Mouse (Mus musculus) limb, embryonic 14.5 days (tissue): ENCODE measurements around the gene Olfr97. TPM values are rescaled to one million over a fixed set of nuclear protein-coding genes. Genes with fewer than 3 reads are reported as not detected.
A peak's percentile ranks its signal among the peaks of the same experiment; 100 is the strongest.

Source experiments
- ATAC-seq: fragments of 200-750 bp; cut with Nextera tagmentation; 2 replicates; pipeline ENCODE4 v1.8.0; 2017; ENCODE audit warnings: low read depth, moderate number of reproducible peaks, moderate TSS enrichment; ENCODE audit not compliant: low FRiP score
- DNase-seq: peaks from one replicate; pipeline ENCODE4 v3.0.0-alpha.2; 2015; ENCODE audit warnings: low spot score
- H3K27ac ChIP-seq: fragments of 300-500 bp; sonication (generic); replicated peaks from 2 replicates; pipeline ENCODE4 v1.5.1; 2014; ENCODE audit warnings: low read depth, mild to moderate bottlenecking, low read length, moderate library complexity, mixed read lengths
- H3K27me3 ChIP-seq: fragments of 300-500 bp; sonication (generic); 2 replicates; pipeline ENCODE4 v1.6.1; 2014; ENCODE audit warnings: low read length, mixed read lengths; ENCODE audit not compliant: control insufficient read depth, insufficient read depth
- H3K36me3 ChIP-seq: fragments of 300-500 bp; sonication (generic); 2 replicates; pipeline ENCODE4 v1.6.1; 2014; ENCODE audit warnings: mild to moderate bottlenecking, low read length, moderate library complexity, mixed read lengths; ENCODE audit not compliant: control insufficient read depth, insufficient read depth
- H3K4me1 ChIP-seq: fragments of 300-500 bp; sonication (generic); 2 replicates; pipeline ENCODE4 v1.6.1; 2014; ENCODE audit warnings: antibody characterized with exemption, low read length, mixed read lengths; ENCODE audit not compliant: control insufficient read depth, insufficient read depth
- H3K4me2 ChIP-seq: fragments of 300-500 bp; sonication (generic); replicated peaks from 2 replicates; pipeline ENCODE4 v1.6.1; 2014; ENCODE audit warnings: low read depth, mild to moderate bottlenecking, low read length, moderate library complexity; ENCODE audit not compliant: severe bottlenecking
- H3K4me3 ChIP-seq: fragments of 300-500 bp; sonication (generic); replicated peaks from 2 replicates; pipeline ENCODE4 v1.5.1; 2014; ENCODE audit warnings: low read length
- H3K9ac ChIP-seq: fragments of 300-500 bp; sonication (generic); 2 replicates; pipeline ENCODE4 v1.6.1; 2014; ENCODE audit warnings: mild to moderate bottlenecking, low read depth, low read length, moderate library complexity; ENCODE audit not compliant: severe bottlenecking
- H3K9me3 ChIP-seq: fragments of 300-500 bp; sonication (generic); 2 replicates; pipeline ENCODE4 v1.6.1; 2016; ENCODE audit warnings: low read length; ENCODE audit not compliant: control insufficient read depth
- POLR2A ChIP-seq: fragments of 200-500 bp; IDR thresholded peaks from 2 replicates; pipeline ENCODE4 v1.8.0; 2012; ENCODE audit warnings: inconsistent platforms, mild to moderate bottlenecking, moderate library complexity, borderline replicate concordance; ENCODE audit not compliant: insufficient read depth, insufficient read length; ENCODE audit errors: extremely low read depth
- WGBS: fragments of 180-500 bp; shearing (Covaris S2); extraction: QIAGEN DNeasy Blood & Tissue Kit; methylation state at CpG from one replicate; pipeline ENCODE4 v1.1.7; 2014; 5-methylcytosine and 5-hydroxymethylcytosine counted together
- polyA plus RNA-seq, 2 experiments: library from polyadenylated mRNA; depleted of rRNA in 1 of 2; stranded (reverse) in 1 of 2; unstranded in 1 of 2; fragments of >200 nt; fragmentation: Nextera tagmentation in 1 of 2; extraction: Ambion mirVana in 1 of 2; gene quantifications; 2 replicates each; pipeline versions ENCODE4 v1.2.1 to v1.2.3; 2012 to 2014

The Olfr97 gene
- polyA plus RNA-seq, 2 experiments = not detected

DNA sequence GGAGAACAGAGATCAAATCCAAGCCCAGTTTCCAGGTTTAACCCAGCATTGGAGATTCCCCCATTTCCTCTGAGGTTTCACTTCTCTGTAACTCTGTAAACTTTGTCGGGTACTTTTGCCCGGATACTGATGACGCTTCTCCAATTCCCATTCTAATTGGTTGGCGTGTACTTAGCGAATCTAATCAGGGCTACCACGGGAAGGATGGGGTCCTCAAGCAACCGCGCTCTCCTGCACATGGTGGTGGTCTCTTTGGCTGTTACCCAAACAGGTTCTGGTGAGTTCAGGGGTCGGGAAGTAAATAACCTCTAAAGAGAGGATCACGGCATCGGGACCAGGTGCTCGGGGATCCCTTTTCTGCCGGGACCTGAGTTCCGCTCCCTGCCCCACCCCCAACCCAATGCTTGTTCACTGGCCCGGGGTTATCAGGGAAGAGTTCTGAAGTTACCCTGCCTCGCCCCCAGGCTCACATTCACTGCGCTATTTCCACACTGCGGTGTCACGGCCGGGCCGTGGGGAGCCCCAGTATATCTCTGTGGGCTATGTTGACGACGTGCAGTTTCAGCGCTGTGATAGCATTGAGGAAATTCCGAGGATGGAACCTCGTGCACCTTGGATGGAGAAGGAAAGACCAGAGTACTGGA is 33.0 kb upstream of the Olfr97 start, which contains the start of gene H2-M3:
Gene H2-M3 (plus strand): TSS at position 163 of the 644 bp plus-strand sequence.
- ATAC-seq (peak; percentile 95), DNase-seq (peak; percentile 92)
- Histone ChIP-seq H3K4me1 (no peaks in the 10 kb centered on the region), H3K36me3 (no peaks in the 10 kb centered on the region), H3K9me3 (no peaks in the 10 kb centered on the region), H3K27me3 (no peaks in the 10 kb centered on the region), H3K4me2 (peak within 1 kb of the TSS; percentile 91), H3K9ac (peak within 1 kb of the TSS; percentile 51), H3K4me3 (peak within 1 kb of the TSS; percentile 51), H3K27ac (no peak within 1 kb of the TSS)
- TF ChIP-seq POLR2A = no peak
- WGBS = 2% methylated on average over 26 of the region's 26 CpGs

GRCm38 (mm10) chr17:37263626-37264025 is 26.5 kb upstream of the Olfr97 start, which contains the start of gene Olfr98:
Gene Olfr98 (minus strand): TSS chr17:37263749.
- TF ChIP-seq POLR2A = no peak
- WGBS = 88% methylated on average over 1 of the region's 1 CpGs
- Histone ChIP-seq H3K27me3 (no peaks in the 10 kb centered on the region), H3K9me3 (no peaks in the 10 kb centered on the region), H3K4me3 (no peak within 1 kb of the TSS), H3K9ac (no peak within 1 kb of the TSS), H3K36me3 (no peaks in the 10 kb centered on the region), H3K4me1 (no peaks in the 10 kb centered on the region), H3K4me2 (no peak within 1 kb of the TSS), H3K27ac (no peak within 1 kb of the TSS)
- DNase-seq (no peak), ATAC-seq (no peak)

DNA sequence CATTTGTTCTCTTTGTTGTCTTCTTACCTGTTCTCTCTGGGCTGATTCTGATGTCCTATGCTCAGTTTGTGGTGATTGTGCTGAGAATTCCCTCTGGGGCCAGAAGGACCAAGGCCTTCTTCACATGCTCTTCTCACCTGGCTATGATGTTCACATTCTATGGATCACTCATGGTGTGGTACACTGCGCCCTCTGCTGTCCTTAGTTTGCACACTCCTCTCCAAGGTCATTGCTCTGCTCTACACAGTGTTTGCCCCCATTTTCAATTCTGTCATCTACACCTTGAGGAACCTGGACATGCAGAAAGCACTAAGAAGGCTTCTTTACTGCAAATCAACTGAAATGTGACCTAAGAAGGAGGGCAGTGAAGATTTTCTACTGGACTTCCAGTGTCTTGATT is 13.4 kb upstream of the Olfr97 start:
- DNase-seq (no peak), ATAC-seq (no peak)
- Histone ChIP-seq H3K36me3 (no peaks in the 10 kb centered on the region), H3K4me2 (no peak overlapping the region), H3K4me1 (no peaks in the 10 kb centered on the region), H3K27me3 (no peaks in the 10 kb centered on the region), H3K27ac (no peak overlapping the region), H3K4me3 (no peak overlapping the region), H3K9me3 (no peaks in the 10 kb centered on the region), H3K9ac (no peak overlapping the region)
- WGBS = 8% methylated on average over 1 of the region's 1 CpGs
- no peak for TF ChIP-seq POLR2A

- Histone ChIP-seq H3K4me1 (no peaks in the 10 kb centered on the region), H3K27me3 (no peaks in the 10 kb centered on the region), H3K9ac (no peak overlapping the region), H3K4me3 (no peak overlapping the region), H3K36me3 (no peaks in the 10 kb centered on the region), H3K27ac (no peak overlapping the region), H3K4me2 (no peak overlapping the region), H3K9me3 (no peaks in the 10 kb centered on the region)
- TF ChIP-seq POLR2A = no peak
- DNase-seq (no peak), ATAC-seq (no peak)
These were observed 12.3 kb upstream of the Olfr97 start for GRCm38 (mm10) chr17:37249460-37249859.

- no peaks in the 10 kb centered on the region for H3K27me3 ChIP-seq
- H3K36me3 ChIP-seq = no peaks in the 10 kb centered on the region
- ATAC-seq (no peak), DNase-seq (no peak)
- H3K27ac ChIP-seq = no peak overlapping the region
- TF ChIP-seq POLR2A = no peak
- H3K4me3 ChIP-seq = no peak overlapping the region
- no peaks in the 10 kb centered on the region for H3K9me3 ChIP-seq
- H3K4me1 ChIP-seq = no peaks in the 10 kb centered on the region
- WGBS = 33% methylated on average over 5 of the region's 5 CpGs
- no peak overlapping the region for H3K9ac ChIP-seq
- H3K4me2 ChIP-seq = no peak overlapping the region
These were observed 9.6 kb upstream of the Olfr97 start for GRCm38 (mm10) chr17:37246715-37247114.
